Mouse (Mus musculus) kidney, adult 2 months (tissue): ENCODE measurements at regions not wholly inside any gene's neighbourhood (a gene's known extent, or its start where the extent isn't known, plus 50 kb on each side); places are given as distances from the start of the nearest gene placed in this dataset.

Source experiments
- CTCF ChIP-seq: fragments of 200-500 bp; conservative IDR thresholded peaks from 2 replicates; pipeline ENCODE4 v1.5.1; 2011; ENCODE audit warnings: low read depth, mild to moderate bottlenecking, control low read depth, low read length, moderate library complexity, mixed read lengths; ENCODE audit not compliant: insufficient read depth, insufficient read length
- POLR2A ChIP-seq: fragments of 200-500 bp; IDR thresholded peaks from one replicate; pipeline ENCODE4 v1.6.1; 2011; ENCODE audit warnings: low read depth, low read length, control low read depth

GRCm38 (mm10) chr11:25356671-25357586 is 853.6 kb downstream of the 5730522E02Rik start:
- TF ChIP-seq CTCF (no peak), POLR2A (no peak)
